Mouse (Mus musculus) stomach, embryonic 16.5 days (tissue): ENCODE measurements around the gene 4930578G10Rik. TPM values are rescaled to one million over a fixed set of nuclear protein-coding genes. Genes with fewer than 3 reads are reported as not detected.
"Not testable (repeated sequence)": the region's sequence is repeated elsewhere in the genome, so short reads cannot be mapped to it uniquely, and the experiment has no call there.

ENCODE experiments used
- ATAC-seq: fragments of 200-750 bp; cut with Nextera tagmentation; 2 replicates; pipeline ENCODE4 v1.8.0; 2017; ENCODE audit warnings: moderate number of reproducible peaks, moderate TSS enrichment; ENCODE audit not compliant: insufficient read depth, low FRiP score
- H3K27ac ChIP-seq: fragments of 300-500 bp; sonication (generic); 2 replicates; pipeline ENCODE4 v1.5.1; 2014; ENCODE audit warnings: low read length
- H3K27me3 ChIP-seq: fragments of 300-500 bp; sonication (generic); 2 replicates; pipeline ENCODE4 v1.6.1; 2014; ENCODE audit warnings: low read length, control low read depth, mixed read lengths; ENCODE audit not compliant: control insufficient read depth, insufficient read depth
- H3K36me3 ChIP-seq: fragments of 300-500 bp; sonication (generic); 2 replicates; pipeline ENCODE4 v1.6.1; 2014; ENCODE audit warnings: low read length; ENCODE audit not compliant: control insufficient read depth, insufficient read depth
- H3K4me1 ChIP-seq: fragments of 300-500 bp; sonication (generic); 2 replicates; pipeline ENCODE4 v1.6.1; 2014; ENCODE audit warnings: low read length, control low read depth, mixed read lengths; ENCODE audit not compliant: control insufficient read depth, insufficient read depth
- H3K4me2 ChIP-seq: fragments of 300-500 bp; sonication (generic); 2 replicates; pipeline ENCODE4 v1.6.1; 2014; ENCODE audit warnings: low read depth, low read length, mixed read lengths
- H3K4me3 ChIP-seq: fragments of 300-500 bp; sonication (generic); replicated peaks from 2 replicates; pipeline ENCODE4 v1.5.1; 2014; ENCODE audit warnings: mild to moderate bottlenecking, low read length
- H3K9ac ChIP-seq: fragments of 300-500 bp; sonication (generic); 2 replicates; pipeline ENCODE4 v1.6.1; 2014; ENCODE audit warnings: low read length
- H3K9me3 ChIP-seq: fragments of 300-500 bp; sonication (generic); replicated peaks from 2 replicates; pipeline ENCODE4 v1.6.1; 2016; ENCODE audit warnings: low read length, control low read depth; ENCODE audit not compliant: control insufficient read depth
- WGBS: fragments of 180-500 bp; shearing (Covaris S2); extraction: QIAGEN DNeasy Blood & Tissue Kit; methylation state at CpG from one replicate; pipeline ENCODE4 v1.1.7; 2014; 5-methylcytosine and 5-hydroxymethylcytosine counted together
- polyA plus RNA-seq: library from polyadenylated mRNA; unstranded; fragments of >200 nt; fragmentation: Nextera tagmentation; extraction: Ambion mirVana; gene quantifications from 2 replicates; pipeline ENCODE4 v1.2.1, GENCODE M21; 2015

Gene 4930578G10Rik
- polyA plus RNA-seq: 0.23 TPM in 1 of 2 replicates, not detected in the other

- H3K4me3 ChIP-seq, H3K9ac ChIP-seq, H3K4me1 ChIP-seq, H3K27me3 ChIP-seq, H3K9me3 ChIP-seq, ATAC-seq, H3K36me3 ChIP-seq, H3K4me2 ChIP-seq, H3K27ac ChIP-seq: not testable (repeated sequence)
- no CpG with 5 or more reads among the region's 13 CpGs for WGBS
Measured at GRCm38 (mm10) chr4:42735245-42735644, at the start of gene 4930578G10Rik. 4930578G10Rik (plus strand) TSS chr4:42735545.

- not testable (repeated sequence) for H3K36me3 ChIP-seq, H3K9ac ChIP-seq, H3K27ac ChIP-seq, ATAC-seq, H3K4me1 ChIP-seq, H3K4me2 ChIP-seq, H3K9me3 ChIP-seq, H3K27me3 ChIP-seq, H3K4me3 ChIP-seq
- no CpG with 5 or more reads among the region's 6 CpGs for WGBS
Measured at GRCm38 (mm10) chr4:42756477-42756876, 21.1 kb downstream of the 4930578G10Rik start, which contains the start of gene Ccl19. Ccl19 (minus strand) TSS chr4:42756577.

- H3K9ac ChIP-seq, H3K27ac ChIP-seq, H3K4me2 ChIP-seq, H3K36me3 ChIP-seq, H3K4me3 ChIP-seq, H3K4me1 ChIP-seq, ATAC-seq, H3K9me3 ChIP-seq, H3K27me3 ChIP-seq: not testable (repeated sequence)
- no CpG with 5 or more reads among the region's 5 CpGs for WGBS
Measured at GRCm38 (mm10) chr4:42773893-42774292, 38.5 kb downstream of the 4930578G10Rik start, which contains the start of gene Ccl21a. Ccl21a (minus strand) TSS chr4:42773993.

DNA sequence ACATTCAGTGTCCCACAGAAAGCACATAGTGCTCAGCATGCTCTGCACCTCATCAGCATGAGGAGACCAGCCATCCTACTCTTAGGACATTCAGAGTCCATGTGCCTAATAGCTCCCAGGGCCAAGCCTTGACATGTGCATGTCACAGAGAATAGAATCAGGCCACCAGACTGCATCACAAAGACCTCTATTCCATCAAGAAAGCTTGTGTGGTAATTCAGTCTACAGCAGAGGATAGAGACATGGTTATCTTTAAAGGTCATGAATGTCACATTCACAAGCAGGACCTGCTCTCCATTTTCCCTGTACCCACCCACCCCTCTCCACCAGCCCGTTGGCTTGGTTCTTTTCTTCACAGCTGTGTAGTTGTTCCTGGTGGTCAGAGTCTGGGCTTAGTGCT, 118.4 kb downstream of the 4930578G10Rik start, which contains the start of gene Fam205a1:
Gene Fam205a1 (minus strand): TSS at position 101 of the 400 bp plus-strand sequence.
- H3K36me3 ChIP-seq, H3K27ac ChIP-seq, H3K4me2 ChIP-seq, H3K9ac ChIP-seq, H3K4me3 ChIP-seq, ATAC-seq, H3K4me1 ChIP-seq, H3K27me3 ChIP-seq, H3K9me3 ChIP-seq: not testable (repeated sequence)
- 57% methylated on average over 1 of the region's 1 CpGs for WGBS

GRCm38 (mm10) chr4:42856671-42857070, 121.3 kb downstream of the 4930578G10Rik start, which contains the start of gene Gm12394:
Gm12394 (minus strand) TSS chr4:42856771.
- H3K4me3 ChIP-seq, H3K36me3 ChIP-seq, ATAC-seq, H3K4me2 ChIP-seq, H3K9me3 ChIP-seq, H3K27ac ChIP-seq, H3K9ac ChIP-seq, H3K4me1 ChIP-seq, H3K27me3 ChIP-seq: not testable (repeated sequence)
- WGBS: 78% methylated on average over 1 of the region's 1 CpGs

DNA sequence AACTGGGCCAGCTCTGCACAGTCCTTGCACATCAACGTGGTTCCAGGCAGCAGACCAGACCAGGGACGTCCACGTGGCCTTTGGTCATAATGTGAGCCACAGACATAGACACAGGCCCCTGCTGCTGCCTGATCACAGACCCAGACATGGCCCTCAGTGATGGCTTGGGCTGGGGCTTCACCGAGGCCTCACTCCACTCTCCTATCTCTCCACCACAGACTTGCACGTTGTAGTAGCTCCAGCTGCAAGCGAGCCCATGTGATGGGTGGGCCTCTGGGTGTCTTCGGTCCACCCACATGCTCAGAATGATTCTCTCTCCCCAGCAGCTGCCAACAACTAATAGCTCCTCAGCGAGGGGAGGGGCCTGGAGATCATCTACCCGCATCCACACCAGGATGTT, 125.1 kb downstream of the 4930578G10Rik start:
- not testable (repeated sequence) for H3K4me3 ChIP-seq, H3K4me1 ChIP-seq, H3K27me3 ChIP-seq, H3K4me2 ChIP-seq, H3K9me3 ChIP-seq, H3K36me3 ChIP-seq, ATAC-seq, H3K9ac ChIP-seq, H3K27ac ChIP-seq
- WGBS: 75% methylated on average over 9 of the region's 9 CpGs

DNA sequence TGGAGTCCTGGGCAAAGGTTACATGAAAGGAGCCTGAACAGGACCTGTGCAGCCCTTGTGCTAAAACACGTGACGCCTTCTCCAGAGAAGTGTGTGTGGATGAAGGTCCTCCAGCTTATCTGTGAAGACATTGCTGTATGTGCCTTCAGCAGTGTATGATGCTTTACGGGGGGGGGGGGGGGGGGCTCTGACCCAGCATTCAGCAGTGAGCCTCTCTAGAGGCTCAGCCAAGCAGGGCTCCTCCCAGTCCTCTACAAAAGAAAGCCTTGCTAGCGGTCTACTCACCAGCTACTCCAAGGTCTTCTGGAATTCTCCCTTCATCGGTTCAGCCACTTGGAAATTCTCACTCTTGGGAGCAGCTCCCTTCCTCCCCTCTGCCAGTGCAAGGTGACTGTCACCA, 128.1 kb downstream of the 4930578G10Rik start:
- not testable (repeated sequence) for ATAC-seq, H3K4me1 ChIP-seq
- WGBS: 74% methylated on average over 5 of the region's 5 CpGs

GRCm38 (mm10) chr4:42867390-42867789, 132.0 kb downstream of the 4930578G10Rik start:
- H3K4me2 ChIP-seq: no peak overlapping the region
- no peaks in the 10 kb centered on the region for H3K36me3 ChIP-seq
- no peaks in the 10 kb centered on the region for H3K9me3 ChIP-seq
- WGBS: 41% methylated on average over 3 of the region's 3 CpGs
- H3K4me1 ChIP-seq: peaks cover 6% of the 10 kb centered on the region; the same call in 1 of the 2 replicates
- no peaks in the 10 kb centered on the region for H3K27me3 ChIP-seq
- no peak for ATAC-seq
- no peak overlapping the region for H3K4me3 ChIP-seq
- no peak overlapping the region for H3K27ac ChIP-seq
- no peak overlapping the region for H3K9ac ChIP-seq

More for the DNA sequence above, 128.1 kb downstream of the 4930578G10Rik start:
- H3K9ac ChIP-seq, H3K9me3 ChIP-seq, H3K27me3 ChIP-seq, H3K36me3 ChIP-seq, H3K27ac ChIP-seq, H3K4me2 ChIP-seq, H3K4me3 ChIP-seq: not testable (repeated sequence)

- no peaks in the 10 kb centered on the region for H3K9me3 ChIP-seq
- no peak overlapping the region for H3K4me3 ChIP-seq
- H3K4me2 ChIP-seq: no peak overlapping the region
- WGBS: 80% methylated on average over 5 of the region's 5 CpGs
- no peak overlapping the region for H3K27ac ChIP-seq
- H3K36me3 ChIP-seq: no peaks in the 10 kb centered on the region
- ATAC-seq: no peak
- H3K9ac ChIP-seq: no peak overlapping the region
- H3K4me1 ChIP-seq: peaks cover 6% of the 10 kb centered on the region; the same call in 1 of the 2 replicates
- no peaks in the 10 kb centered on the region for H3K27me3 ChIP-seq
Measured at GRCm38 (mm10) chr4:42868193-42868592, 132.8 kb downstream of the 4930578G10Rik start.
